Mouse (Mus musculus): ENCODE data around the gene Slc25a13. TPM values are rescaled to one million over a fixed set of nuclear protein-coding genes. Genes with fewer than 3 reads are reported as not detected.

The Slc25a13 gene
- polyA plus RNA-seq, 1 experiment from 2014 or later = 48.8 TPM

DNA sequence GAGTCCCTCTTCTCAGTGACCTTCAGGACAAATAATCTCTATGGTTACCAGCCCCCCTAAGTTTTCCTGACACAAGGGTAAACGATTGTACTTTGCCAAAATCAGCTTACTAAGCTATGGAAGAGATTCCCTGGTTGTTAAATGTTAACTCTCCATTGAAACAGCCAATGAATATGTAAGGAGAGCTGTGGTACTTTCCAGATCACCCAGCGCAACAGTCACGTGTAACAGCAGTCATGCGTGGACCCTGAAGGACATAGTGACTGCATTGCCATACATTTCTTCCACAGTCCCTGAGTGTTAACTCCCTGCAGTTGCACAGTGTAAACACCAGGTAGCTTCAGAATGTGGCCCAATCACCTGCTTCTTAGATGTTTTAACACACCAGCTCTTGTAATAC lies 82.0 kb downstream of the Slc25a13 start:
- Histone ChIP-seq H3K9me3 (ENCODE audit: low read length) (peaks cover 4% of the 10 kb centered on the region; the same call in 1 of the 2 replicates), H3K4me1 (ENCODE audit: insufficient read depth, low read length) (peaks cover 4% of the 10 kb centered on the region; the same call in 1 of the 2 replicates), H3K9ac (replicated peaks; ENCODE audit: low read length) (no peak overlapping the region), H3K4me2 (replicated peaks; ENCODE audit: low read depth, low read length) (no peak overlapping the region), H3K27ac (ENCODE audit: low read length) (peak overlapping the region; percentile 69), H3K36me3 (ENCODE audit: insufficient read depth, low read length) (no peaks in the 10 kb centered on the region), H3K27me3 (ENCODE audit: insufficient read depth, low read length) (no peaks in the 10 kb centered on the region), H3K4me3 (ENCODE audit: low read length) (no peak overlapping the region)
- 70% methylated on average over 4 of the region's 4 CpGs for WGBS
- peak; percentile 92 for ATAC-seq (ENCODE audit: low FRiP score, low TSS enrichment)

DNA sequence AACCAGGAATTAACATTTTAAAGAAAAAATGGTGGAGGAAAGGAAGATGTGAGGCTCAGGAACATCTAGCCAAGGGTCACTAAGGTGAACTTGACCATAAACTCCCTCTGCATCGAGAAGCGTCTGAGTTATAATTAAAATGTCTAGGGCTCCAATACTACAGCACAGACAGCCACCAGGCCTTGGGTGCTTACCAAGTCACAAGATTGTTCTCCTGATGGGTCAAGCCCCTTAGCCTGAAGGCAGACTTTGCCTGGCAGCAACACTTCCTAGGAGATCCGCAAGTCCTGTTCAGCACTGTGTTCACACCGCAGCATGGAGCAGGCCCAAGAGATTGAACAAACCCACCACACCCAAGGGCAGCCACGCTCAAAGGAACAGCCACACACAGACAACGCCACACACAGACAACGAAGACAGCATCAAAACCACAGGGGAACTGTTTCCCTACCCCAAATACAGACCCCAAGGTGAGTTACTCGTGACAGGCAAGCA lies 83.4 kb downstream of the Slc25a13 start:
- Histone ChIP-seq H3K9ac (replicated peaks; ENCODE audit: low read length) (no peak overlapping the region), H3K36me3 (ENCODE audit: insufficient read depth, low read length) (no peaks in the 10 kb centered on the region), H3K9me3 (ENCODE audit: low read length) (peaks cover 4% of the 10 kb centered on the region; the same call in 1 of the 2 replicates), H3K4me1 (ENCODE audit: insufficient read depth, low read length) (peaks cover 4% of the 10 kb centered on the region; the same call in 1 of the 2 replicates), H3K4me2 (replicated peaks; ENCODE audit: low read depth, low read length) (no peak overlapping the region), H3K27me3 (ENCODE audit: insufficient read depth, low read length) (no peaks in the 10 kb centered on the region), H3K27ac (ENCODE audit: low read length) (no peak overlapping the region), H3K4me3 (ENCODE audit: low read length) (no peak overlapping the region)
- 81% methylated on average over 8 of the region's 8 CpGs for WGBS
- ATAC-seq (ENCODE audit: low FRiP score, low TSS enrichment) = no peak

DNA sequence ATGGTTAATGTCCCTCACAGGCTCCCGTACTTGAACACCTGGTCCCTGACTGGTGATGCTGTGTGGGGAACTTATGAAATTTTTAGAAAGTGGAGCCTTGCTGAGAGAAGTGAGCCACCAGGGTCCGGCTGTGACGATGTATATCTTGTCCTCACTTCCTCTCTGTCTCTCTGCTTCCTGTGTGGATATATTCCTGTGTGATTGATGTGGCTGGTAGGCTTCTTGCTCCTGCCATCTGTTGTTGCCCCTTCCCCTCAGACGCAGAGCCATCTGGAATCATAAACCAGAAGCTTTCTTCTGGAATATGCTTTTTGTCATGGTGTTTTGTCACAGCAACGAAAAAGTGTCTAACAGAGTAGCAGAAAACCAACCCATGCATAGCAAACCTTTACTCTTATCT lies 84.9 kb downstream of the Slc25a13 start:
- no peak overlapping the region for H3K9ac ChIP-seq (replicated peaks; ENCODE audit: low read length)
- H3K4me1 ChIP-seq (ENCODE audit: insufficient read depth, low read length) = peaks cover 4% of the 10 kb centered on the region; the same call in 1 of the 2 replicates
- no peaks in the 10 kb centered on the region for H3K36me3 ChIP-seq (ENCODE audit: insufficient read depth, low read length)
- no peak for ATAC-seq (ENCODE audit: low FRiP score, low TSS enrichment)
- no peak overlapping the region for H3K4me3 ChIP-seq (ENCODE audit: low read length)
- no peak overlapping the region for H3K4me2 ChIP-seq (replicated peaks; ENCODE audit: low read depth, low read length)
- peaks cover 3% of the 10 kb centered on the region; the same call in 1 of the 2 replicates for H3K9me3 ChIP-seq (ENCODE audit: low read length)
- H3K27me3 ChIP-seq (ENCODE audit: insufficient read depth, low read length) = no peaks in the 10 kb centered on the region
- WGBS = 57% methylated on average over 5 of the region's 5 CpGs
- H3K27ac ChIP-seq (ENCODE audit: low read length) = no peak overlapping the region

DNA sequence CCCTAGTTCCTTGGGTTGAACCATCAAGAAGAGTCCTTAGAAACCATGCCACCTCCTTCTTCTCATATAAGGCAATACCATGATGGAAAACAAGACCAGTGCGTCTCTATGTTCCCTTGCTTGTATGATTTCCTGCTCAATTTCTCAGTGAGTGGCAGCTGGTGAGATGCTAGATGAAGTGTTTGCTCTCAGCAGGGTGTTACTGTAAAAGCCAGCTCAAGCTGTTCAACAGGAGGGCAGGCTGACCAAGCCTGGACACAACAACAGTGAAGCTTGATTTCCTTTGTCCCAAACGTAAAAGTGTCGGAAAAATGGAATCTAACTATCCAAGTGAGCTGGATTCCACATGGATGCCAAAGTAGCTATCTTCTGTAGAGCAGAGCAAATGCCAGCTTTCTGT lies 91.4 kb downstream of the Slc25a13 start:
- Histone ChIP-seq H3K9ac (replicated peaks; ENCODE audit: low read length) (no peak overlapping the region), H3K27ac (ENCODE audit: low read length) (no peak overlapping the region), H3K4me1 (ENCODE audit: insufficient read depth, low read length) (no peaks in the 10 kb centered on the region), H3K9me3 (ENCODE audit: low read length) (no peaks in the 10 kb centered on the region), H3K4me2 (replicated peaks; ENCODE audit: low read depth, low read length) (no peak overlapping the region), H3K36me3 (ENCODE audit: insufficient read depth, low read length) (no peaks in the 10 kb centered on the region), H3K27me3 (ENCODE audit: insufficient read depth, low read length) (no peaks in the 10 kb centered on the region), H3K4me3 (ENCODE audit: low read length) (no peak overlapping the region)
- WGBS = 96% methylated on average over 3 of the region's 3 CpGs
- ATAC-seq (ENCODE audit: low FRiP score, low TSS enrichment) = no peak

DNA sequence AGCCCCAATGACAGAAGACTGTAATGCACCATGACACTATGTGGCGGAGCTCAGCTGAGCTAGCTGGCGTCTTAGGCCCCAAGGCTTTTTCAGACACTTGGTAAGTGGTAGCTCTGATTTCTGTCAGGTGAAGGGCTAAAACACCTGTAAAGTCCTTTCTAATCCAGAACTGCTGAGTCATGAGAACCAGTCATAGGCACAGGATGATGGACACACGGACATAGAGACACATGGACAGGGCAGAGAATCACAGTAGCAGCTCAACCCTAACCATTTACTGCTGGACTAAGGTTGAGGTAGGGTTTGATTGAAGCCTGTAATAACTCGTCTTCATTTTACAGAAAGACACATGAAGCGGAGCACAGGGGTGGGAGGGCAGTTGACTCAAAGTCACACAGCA lies 95.1 kb downstream of the Slc25a13 start:
- H3K4me3 ChIP-seq (ENCODE audit: low read length) = no peak overlapping the region
- no peaks in the 10 kb centered on the region for H3K4me1 ChIP-seq (ENCODE audit: insufficient read depth, low read length)
- no peak overlapping the region for H3K9ac ChIP-seq (replicated peaks; ENCODE audit: low read length)
- whole genome bisulfite sequencing = 94% methylated on average over 5 of the region's 5 CpGs
- no peak for ATAC-seq (ENCODE audit: low FRiP score, low TSS enrichment)
- no peaks in the 10 kb centered on the region for H3K9me3 ChIP-seq (ENCODE audit: low read length)
- no peaks in the 10 kb centered on the region for H3K36me3 ChIP-seq (ENCODE audit: insufficient read depth, low read length)
- no peak overlapping the region for H3K27ac ChIP-seq (ENCODE audit: low read length)
- no peak overlapping the region for H3K4me2 ChIP-seq (replicated peaks; ENCODE audit: low read depth, low read length)
- H3K27me3 ChIP-seq (ENCODE audit: insufficient read depth, low read length) = no peaks in the 10 kb centered on the region

DNA sequence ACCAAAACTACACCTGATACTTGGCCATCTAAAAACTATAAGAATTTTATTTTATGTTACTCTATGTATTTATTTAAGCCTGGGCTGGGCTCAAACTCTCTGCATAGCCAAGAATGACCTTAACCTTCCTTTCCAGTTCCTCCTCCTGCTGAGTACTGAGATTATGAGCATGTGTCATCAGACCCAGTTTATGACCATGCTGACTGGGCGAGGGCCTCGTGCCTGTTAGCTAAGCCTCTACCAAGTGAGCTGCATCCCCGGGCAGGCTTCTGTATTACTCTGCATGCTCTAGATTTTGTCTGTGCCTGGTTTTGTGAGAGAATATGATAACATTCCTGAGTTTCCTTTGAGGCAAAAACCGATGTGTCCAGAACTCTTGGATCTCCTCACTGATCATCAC lies 96.1 kb downstream of the Slc25a13 start:
- Histone ChIP-seq H3K9me3 (ENCODE audit: low read length) (no peaks in the 10 kb centered on the region), H3K27ac (ENCODE audit: low read length) (no peak overlapping the region), H3K36me3 (ENCODE audit: insufficient read depth, low read length) (no peaks in the 10 kb centered on the region; the same call in 1 of the 2 replicates), H3K27me3 (ENCODE audit: insufficient read depth, low read length) (no peaks in the 10 kb centered on the region), H3K4me3 (ENCODE audit: low read length) (no peak overlapping the region), H3K9ac (replicated peaks; ENCODE audit: low read length) (no peak overlapping the region), H3K4me2 (replicated peaks; ENCODE audit: low read depth, low read length) (no peak overlapping the region), H3K4me1 (ENCODE audit: insufficient read depth, low read length) (no peaks in the 10 kb centered on the region)
- ATAC-seq (ENCODE audit: low FRiP score, low TSS enrichment) = no peak
- 81% methylated on average over 4 of the region's 4 CpGs for WGBS

DNA sequence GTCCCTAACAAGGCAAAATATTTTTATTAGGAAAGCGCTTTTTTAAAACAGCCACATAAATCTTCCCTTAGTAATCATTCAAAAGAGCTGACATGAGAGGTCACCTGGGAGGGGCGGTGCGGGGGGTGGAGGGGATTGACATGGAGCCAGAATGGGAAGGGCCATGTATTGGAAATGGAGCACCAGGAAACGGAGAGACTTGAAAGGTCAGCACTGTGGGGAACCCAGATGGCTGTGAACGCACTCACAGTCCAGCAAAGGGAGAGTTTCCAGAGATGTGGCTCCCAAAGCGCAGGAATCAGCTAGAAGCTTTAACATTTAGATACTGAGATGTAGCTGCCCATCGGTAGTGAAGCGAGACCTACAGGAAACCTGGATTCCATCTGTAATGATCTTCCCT lies 101.2 kb downstream of the Slc25a13 start:
- Histone ChIP-seq H3K9ac (replicated peaks; ENCODE audit: low read length) (no peak overlapping the region), H3K27me3 (ENCODE audit: insufficient read depth, low read length) (no peaks in the 10 kb centered on the region), H3K4me2 (replicated peaks; ENCODE audit: low read depth, low read length) (no peak overlapping the region), H3K4me3 (ENCODE audit: low read length) (no peak overlapping the region), H3K27ac (ENCODE audit: low read length) (no peak overlapping the region), H3K36me3 (ENCODE audit: insufficient read depth, low read length) (peaks cover 13% of the 10 kb centered on the region; the same call in 1 of the 2 replicates), H3K9me3 (ENCODE audit: low read length) (no peaks in the 10 kb centered on the region), H3K4me1 (ENCODE audit: insufficient read depth, low read length) (no peaks in the 10 kb centered on the region)
- 71% methylated on average over 8 of the region's 8 CpGs for WGBS
- no peak for ATAC-seq (ENCODE audit: low FRiP score, low TSS enrichment)

DNA sequence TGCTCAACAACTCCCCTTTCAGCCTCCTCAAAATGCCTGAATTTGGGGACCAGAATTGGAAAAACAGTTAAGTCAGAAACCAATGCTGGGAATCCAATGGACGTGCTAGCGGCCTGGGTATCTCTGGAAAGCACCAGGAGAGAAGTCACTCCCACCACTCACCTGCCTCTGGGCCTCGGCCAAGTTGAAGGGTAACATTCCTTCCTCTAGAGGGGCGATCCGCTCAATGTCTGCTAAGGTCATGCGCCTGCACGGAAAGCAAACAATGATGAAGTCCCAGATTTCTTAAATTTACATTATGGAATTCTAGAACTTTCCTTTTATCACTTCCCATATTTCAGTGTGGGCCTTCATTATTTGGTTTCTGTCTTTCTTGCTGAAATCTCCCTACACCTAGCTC lies 103.2 kb downstream of the Slc25a13 start:
- Histone ChIP-seq H3K27ac (ENCODE audit: low read length) (no peak overlapping the region), H3K4me2 (replicated peaks; ENCODE audit: low read depth, low read length) (no peak overlapping the region), H3K4me3 (ENCODE audit: low read length) (no peak overlapping the region), H3K9me3 (ENCODE audit: low read length) (no peaks in the 10 kb centered on the region), H3K9ac (replicated peaks; ENCODE audit: low read length) (no peak overlapping the region), H3K27me3 (ENCODE audit: insufficient read depth, low read length) (no peaks in the 10 kb centered on the region), H3K4me1 (ENCODE audit: insufficient read depth, low read length) (no peaks in the 10 kb centered on the region), H3K36me3 (ENCODE audit: insufficient read depth, low read length) (peaks cover 19% of the 10 kb centered on the region; the same call in 1 of the 2 replicates)
- 86% methylated on average over 7 of the region's 7 CpGs for WGBS
- ATAC-seq (ENCODE audit: low FRiP score, low TSS enrichment) = no peak

DNA sequence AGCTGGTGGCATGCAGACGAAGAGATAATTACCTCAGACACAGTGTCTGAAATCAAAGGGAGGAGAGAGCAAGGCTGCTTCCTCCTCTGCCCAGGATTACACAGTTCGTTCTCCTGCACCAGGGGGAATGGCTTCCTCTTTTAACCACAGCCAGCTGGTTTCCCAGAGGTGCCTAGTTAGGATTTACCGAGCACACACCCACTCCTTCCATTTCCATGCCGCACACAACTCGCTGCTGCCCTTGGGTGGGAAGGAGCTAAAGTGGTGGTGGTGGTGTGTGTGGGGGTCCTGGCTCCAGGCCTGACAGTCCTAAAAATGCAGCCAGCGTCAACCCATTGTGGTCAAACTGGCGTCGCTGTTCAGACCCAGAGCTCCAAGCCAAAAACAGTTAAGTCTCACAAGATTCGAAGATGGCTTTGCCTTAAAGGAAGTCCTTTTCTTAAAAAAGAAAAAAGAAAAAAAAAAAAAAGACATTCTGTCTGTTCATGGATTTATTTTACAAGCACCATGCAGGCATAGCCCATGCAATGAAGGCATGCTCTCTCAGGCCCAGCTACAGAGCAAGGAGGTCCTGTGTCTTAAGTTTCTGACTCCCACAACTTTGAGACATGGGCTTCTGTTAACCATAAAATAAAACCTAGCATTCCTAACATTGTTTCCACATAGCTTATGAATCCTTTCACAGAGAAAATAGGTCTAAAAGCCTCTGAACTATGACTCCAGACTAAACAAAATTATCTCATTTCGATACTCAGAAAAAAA lies 104.0 kb downstream of the Slc25a13 start:
- Histone ChIP-seq H3K27me3 (ENCODE audit: insufficient read depth, low read length) (no peaks in the 10 kb centered on the region), H3K4me1 (ENCODE audit: insufficient read depth, low read length) (no peaks in the 10 kb centered on the region), H3K9me3 (ENCODE audit: low read length) (no peaks in the 10 kb centered on the region), H3K9ac (replicated peaks; ENCODE audit: low read length) (no peak overlapping the region), H3K36me3 (ENCODE audit: insufficient read depth, low read length) (peaks cover 21% of the 10 kb centered on the region; the same call in 1 of the 2 replicates), H3K4me2 (replicated peaks; ENCODE audit: low read depth, low read length) (no peak overlapping the region), H3K27ac (ENCODE audit: low read length) (no peak overlapping the region), H3K4me3 (ENCODE audit: low read length) (no peak overlapping the region)
- WGBS = 74% methylated on average over 10 of the region's 10 CpGs
- no peak for ATAC-seq (ENCODE audit: low FRiP score, low TSS enrichment)

DNA sequence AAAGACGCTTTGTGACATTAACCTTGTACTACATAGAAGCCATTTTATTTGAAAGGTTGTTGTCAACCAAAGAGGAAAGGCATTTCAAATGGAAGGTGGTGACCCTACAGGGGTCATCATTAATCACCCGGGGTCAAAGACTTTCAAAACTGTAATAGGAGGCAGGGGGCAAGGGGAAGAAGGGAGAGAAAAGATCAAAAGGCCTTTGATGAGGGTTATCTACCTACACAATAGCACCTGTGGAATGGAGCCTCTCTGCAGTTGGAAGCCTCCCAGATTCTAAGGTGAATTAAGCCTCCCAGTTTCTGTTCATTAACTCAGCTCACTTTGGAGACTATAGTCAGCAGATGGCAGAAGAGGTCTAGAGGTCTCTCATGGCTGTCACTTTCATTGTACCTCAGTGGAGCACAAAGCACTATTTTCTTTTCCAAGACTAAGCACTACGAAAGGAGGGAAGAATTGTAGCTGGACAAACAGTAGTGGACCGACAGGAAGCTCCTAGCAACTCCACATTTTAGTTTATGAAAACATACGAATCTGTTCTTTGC lies 109.5 kb downstream of the Slc25a13 start:
- H3K4me3 ChIP-seq (ENCODE audit: low read length) = no peak overlapping the region
- ATAC-seq (ENCODE audit: low FRiP score, low TSS enrichment) = no peak
- peaks cover 14% of the 10 kb centered on the region; the same call in 1 of the 2 replicates for H3K36me3 ChIP-seq (ENCODE audit: insufficient read depth, low read length)
- no peaks in the 10 kb centered on the region for H3K9me3 ChIP-seq (ENCODE audit: low read length)
- H3K4me2 ChIP-seq (replicated peaks; ENCODE audit: low read depth, low read length) = no peak overlapping the region
- no peak overlapping the region for H3K27ac ChIP-seq (ENCODE audit: low read length)
- WGBS = 42% methylated on average over 5 of the region's 5 CpGs
- no peaks in the 10 kb centered on the region for H3K4me1 ChIP-seq (ENCODE audit: insufficient read depth, low read length)
- no peak overlapping the region for H3K9ac ChIP-seq (replicated peaks; ENCODE audit: low read length)
- no peaks in the 10 kb centered on the region for H3K27me3 ChIP-seq (ENCODE audit: insufficient read depth, low read length)

Data from kidney, embryonic 16.5 days (tissue).